Mouse (Mus musculus): ENCODE results near the gene Naa30. TPM values are rescaled to one million over a fixed set of nuclear protein-coding genes. Genes with fewer than 3 reads are reported as not detected.

The Naa30 gene
- polyA plus RNA-seq, 1 experiment from 2014 or later, result 12.2 TPM

Other genes starting within 250 kb of the Naa30 start
- gene Ap5m1, start 106.1 kb upstream of the Naa30 start, polyA plus RNA-seq (2016; fragmentation: Nextera tagmentation; extraction: Ambion mirVana), result 22.9 and 26.2 TPM in 2 replicates
- gene Exoc5, start 105.6 kb upstream of the Naa30 start, polyA plus RNA-seq (2016; fragmentation: Nextera tagmentation; extraction: Ambion mirVana), result 40.4 and 43.4 TPM in 2 replicates
- 0.06 and 1.2 TPM in 2 replicates for gene ccdc198, start 73.2 kb downstream of the Naa30 start, polyA plus RNA-seq (2016; fragmentation: Nextera tagmentation; extraction: Ambion mirVana)